Mouse (Mus musculus) limb, embryonic 10.5 days (tissue): ENCODE data around the gene Mapkapk2. TPM values are rescaled to one million over a fixed set of nuclear protein-coding genes. Genes with fewer than 3 reads are reported as not detected.
"Not testable (repeated sequence)": the region's sequence is repeated elsewhere in the genome, so short reads cannot be mapped to it uniquely, and the experiment has no call there.

Source experiments
- DNase-seq: peaks from one replicate; pipeline ENCODE4 v3.0.0-alpha.2; 2017; ENCODE audit warnings: low spot score
- H3K27ac ChIP-seq: fragments of 300-500 bp; sonication (generic); 2 replicates; pipeline ENCODE4 v1.5.1; 2016; ENCODE audit warnings: mild to moderate bottlenecking
- H3K27me3 ChIP-seq: fragments of 300-500 bp; sonication (generic); 2 replicates; pipeline ENCODE4 v1.6.1; 2016; ENCODE audit warnings: low read depth, mild to moderate bottlenecking; ENCODE audit not compliant: poor library complexity, severe bottlenecking
- H3K36me3 ChIP-seq: fragments of 300-500 bp; sonication (generic); 2 replicates; pipeline ENCODE4 v1.6.1; 2016; ENCODE audit warnings: mild to moderate bottlenecking, moderate library complexity
- H3K4me1 ChIP-seq: fragments of 300-500 bp; sonication (generic); 2 replicates; pipeline ENCODE4 v1.6.1; 2016
- H3K4me3 ChIP-seq: fragments of 300-500 bp; sonication (generic); 2 replicates; pipeline ENCODE4 v1.5.1; 2016; ENCODE audit warnings: mild to moderate bottlenecking, moderate library complexity
- H3K9me3 ChIP-seq: fragments of 300-500 bp; sonication (generic); replicated peaks from 2 replicates; pipeline ENCODE4 v1.6.1; 2016; ENCODE audit warnings: mild to moderate bottlenecking
- WGBS: fragments of 180-500 bp; shearing (Covaris S2); methylation state at CpG from one replicate; pipeline ENCODE4 v1.1.7; 2016; 5-methylcytosine and 5-hydroxymethylcytosine counted together
- polyA plus RNA-seq: library from polyadenylated mRNA; unstranded; fragments of >200 nt; fragmentation: Nextera tagmentation; extraction: Ambion mirVana; gene quantifications from 2 replicates; pipeline ENCODE4 v1.2.1, GENCODE M21; 2016

Gene Mapkapk2
- polyA plus RNA-seq, 1 experiment from 2014 or later, result 46.8 TPM

- WGBS, result 15% methylated on average over 3 of the region's 3 CpGs
- no peaks in the 10 kb centered on the region for H3K27me3 ChIP-seq
- no peaks in the 10 kb centered on the region for H3K9me3 ChIP-seq
- H3K4me1 ChIP-seq, result peaks cover 21% of the 10 kb centered on the region
- no peak overlapping the region for H3K4me3 ChIP-seq
- no peak overlapping the region for H3K27ac ChIP-seq
- DNase-seq, result no peak
- H3K36me3 ChIP-seq, result no peaks in the 10 kb centered on the region
Observed at GRCm38 (mm10) chr1:131031267-131031666, 66.4 kb downstream of the Mapkapk2 start.

DNA sequence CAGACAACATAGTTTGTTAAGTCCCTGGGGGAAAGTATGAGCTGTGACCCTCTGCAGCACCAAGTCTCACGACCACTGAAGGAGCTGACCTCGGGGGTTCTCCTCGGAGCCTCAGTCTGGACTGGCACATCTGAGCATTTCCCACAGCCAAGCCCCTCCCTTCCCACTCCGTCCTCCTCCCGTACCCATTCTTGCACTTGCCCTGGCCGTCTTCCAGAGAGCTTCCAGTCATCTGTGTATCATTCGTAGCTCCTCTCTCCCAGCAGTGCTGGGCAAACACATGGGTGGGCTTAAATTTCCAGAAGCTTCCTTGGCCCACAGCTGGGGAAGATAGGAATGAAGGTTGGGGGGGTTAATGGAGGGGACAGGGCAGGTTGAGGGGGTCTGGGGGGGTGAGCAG lies 67.4 kb downstream of the Mapkapk2 start:
- Histone ChIP-seq H3K27ac (no peak overlapping the region; the same call in 1 of the 2 replicates), H3K36me3 (no peaks in the 10 kb centered on the region), H3K4me3 (no peak overlapping the region), H3K4me1 (peaks cover 21% of the 10 kb centered on the region), H3K9me3 (no peaks in the 10 kb centered on the region), H3K27me3 (no peaks in the 10 kb centered on the region)
- DNase-seq, result no peak
- 63% methylated on average over 7 of the region's 7 CpGs for WGBS

GRCm38 (mm10) chr1:131029215-131029614 lies 68.4 kb downstream of the Mapkapk2 start:
- H3K36me3 ChIP-seq, result no peaks in the 10 kb centered on the region
- DNase-seq, result no peak
- H3K27me3 ChIP-seq, result no peaks in the 10 kb centered on the region
- H3K4me1 ChIP-seq, result peaks cover 21% of the 10 kb centered on the region
- no peak overlapping the region for H3K27ac ChIP-seq
- no peak overlapping the region for H3K4me3 ChIP-seq
- H3K9me3 ChIP-seq, result no peaks in the 10 kb centered on the region
- 88% methylated on average over 3 of the region's 3 CpGs for WGBS

DNA sequence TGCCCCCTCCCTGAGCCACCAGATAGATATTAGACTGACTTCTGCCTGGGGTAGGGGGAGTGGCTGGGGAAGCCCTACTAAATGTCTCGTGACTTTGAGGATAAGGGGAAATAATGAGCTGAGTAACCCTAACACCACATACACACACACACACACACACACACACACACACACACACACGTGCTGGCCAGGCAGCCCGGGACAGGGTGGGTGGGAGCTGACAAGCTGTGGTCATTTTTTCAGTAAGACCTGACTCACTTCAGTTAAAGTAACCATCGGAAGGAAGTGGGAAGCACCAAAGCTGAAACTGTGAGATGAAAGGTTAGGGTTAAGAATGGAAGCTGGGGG lies 71.8 kb downstream of the Mapkapk2 start:
- Histone ChIP-seq H3K9me3 (no peaks in the 10 kb centered on the region), H3K27me3 (peaks cover 11% of the 10 kb centered on the region), H3K4me3 (no peak overlapping the region), H3K27ac (no peak overlapping the region), H3K36me3 (no peaks in the 10 kb centered on the region), H3K4me1 (peaks cover 26% of the 10 kb centered on the region)
- DNase-seq, result no peak
- 76% methylated on average over 4 of the region's 4 CpGs for WGBS

DNA sequence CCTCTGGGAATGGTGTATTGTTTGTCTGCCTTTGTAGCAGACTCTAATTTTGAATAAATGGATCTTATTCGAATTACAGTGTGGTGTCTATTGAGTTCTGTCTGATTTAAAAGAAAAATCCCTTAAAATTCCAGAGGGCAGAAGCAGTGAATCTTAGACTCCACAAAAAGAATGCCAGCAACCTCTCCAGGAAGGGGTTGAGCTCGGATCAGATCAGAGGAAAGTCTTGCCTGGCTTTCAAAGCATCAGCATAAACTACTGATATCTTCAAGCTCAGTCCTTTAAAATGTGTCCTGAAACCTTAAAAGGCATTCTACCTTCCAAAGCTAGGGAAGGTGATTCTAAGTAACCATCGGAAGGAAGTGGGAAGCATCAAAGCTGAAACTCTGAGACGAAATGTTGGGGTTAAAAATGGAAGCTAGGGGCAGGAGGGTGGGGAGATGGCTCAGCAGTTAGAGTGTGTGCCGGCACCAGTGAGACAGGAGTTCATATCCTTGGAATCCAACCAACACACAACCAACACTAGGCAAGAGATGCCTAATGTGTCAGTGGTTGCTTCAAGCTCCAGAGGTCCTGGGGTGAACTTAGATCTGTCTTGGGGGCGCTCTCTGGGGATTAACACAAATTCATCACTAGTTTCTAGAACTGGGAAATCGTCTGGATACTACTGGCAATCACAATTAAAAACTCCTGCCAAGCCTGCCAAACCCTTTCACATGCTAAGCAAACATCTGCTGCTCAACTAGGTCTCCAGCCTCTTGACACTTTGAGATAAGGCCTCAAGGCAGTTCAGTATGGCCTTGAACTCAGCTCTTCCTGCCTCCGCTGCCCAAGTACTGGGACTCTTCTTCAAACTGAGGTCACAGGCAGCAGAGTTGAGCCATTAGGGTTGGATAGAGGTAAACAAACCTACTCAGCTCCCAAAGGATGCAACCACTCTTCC lies 72.5 kb downstream of the Mapkapk2 start:
- WGBS, result 85% methylated on average over 8 of the region's 8 CpGs
- Histone ChIP-seq H3K27ac (no peak overlapping the region), H3K4me3 (no peak overlapping the region), H3K4me1 (peaks cover 22% of the 10 kb centered on the region), H3K36me3 (no peaks in the 10 kb centered on the region), H3K27me3 (peaks cover 15% of the 10 kb centered on the region), H3K9me3 (no peaks in the 10 kb centered on the region)
- DNase-seq, result no peak

DNA sequence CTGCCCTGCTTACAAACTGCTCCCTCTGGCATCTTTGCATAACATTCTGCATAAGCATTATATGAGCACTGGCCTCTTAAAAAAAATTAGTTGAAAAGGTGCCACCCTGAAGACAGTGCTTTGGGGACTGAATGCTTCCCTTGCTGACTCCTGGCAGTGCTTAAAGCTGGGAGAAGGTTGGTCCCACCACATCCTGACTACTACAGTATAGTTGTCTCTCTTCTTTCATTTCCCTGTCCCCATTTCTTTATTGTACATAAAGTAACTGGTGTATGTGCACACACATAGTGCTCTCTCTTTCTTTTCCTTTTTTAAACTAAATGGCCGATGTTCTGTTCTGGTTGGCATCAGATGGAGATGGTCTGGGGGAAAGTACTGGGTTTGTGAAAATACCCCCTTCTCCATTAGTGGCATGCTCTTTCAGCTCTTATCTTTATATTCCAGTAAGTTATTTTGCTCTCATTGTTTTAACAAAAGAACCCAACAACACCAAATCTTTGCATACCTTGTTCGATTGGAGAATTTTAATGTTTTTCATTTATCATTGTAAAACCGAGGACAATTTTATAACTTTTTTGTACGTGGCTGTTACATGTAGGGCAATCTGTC lies 74.3 kb downstream of the Mapkapk2 start:
- WGBS, result 87% methylated on average over 4 of the region's 4 CpGs
- not testable (repeated sequence) for H3K9me3 ChIP-seq, H3K36me3 ChIP-seq

GRCm38 (mm10) chr1:131022591-131023249 lies 74.9 kb downstream of the Mapkapk2 start:
- Histone ChIP-seq H3K4me3 (no peak overlapping the region), H3K27ac (no peak overlapping the region), H3K4me1 (peaks cover 19% of the 10 kb centered on the region), H3K9me3 (no peaks in the 10 kb centered on the region), H3K36me3 (no peaks in the 10 kb centered on the region), H3K27me3 (peaks cover 20% of the 10 kb centered on the region)
- WGBS, result 44% methylated on average over 5 of the region's 5 CpGs
- DNase-seq, result no peak

More for the DNA sequence above, 74.3 kb downstream of the Mapkapk2 start:
- not testable (repeated sequence) for H3K4me3 ChIP-seq, DNase-seq, H3K27ac ChIP-seq
- H3K27me3 ChIP-seq, result peaks cover 20% of the 10 kb centered on the region
- peaks cover 19% of the 10 kb centered on the region for H3K4me1 ChIP-seq

GRCm38 (mm10) chr1:131021900-131022590 lies 75.6 kb downstream of the Mapkapk2 start:
- no peak for DNase-seq
- Histone ChIP-seq H3K36me3 (no peaks in the 10 kb centered on the region), H3K4me1 (peaks cover 19% of the 10 kb centered on the region), H3K27me3 (peaks cover 20% of the 10 kb centered on the region), H3K9me3 (no peaks in the 10 kb centered on the region), H3K4me3 (no peak overlapping the region), H3K27ac (no peak overlapping the region)
- 82% methylated on average over 11 of the region's 11 CpGs for WGBS

GRCm38 (mm10) chr1:131021438-131021837 lies 76.2 kb downstream of the Mapkapk2 start:
- WGBS, result 67% methylated on average over 9 of the region's 9 CpGs

DNA sequence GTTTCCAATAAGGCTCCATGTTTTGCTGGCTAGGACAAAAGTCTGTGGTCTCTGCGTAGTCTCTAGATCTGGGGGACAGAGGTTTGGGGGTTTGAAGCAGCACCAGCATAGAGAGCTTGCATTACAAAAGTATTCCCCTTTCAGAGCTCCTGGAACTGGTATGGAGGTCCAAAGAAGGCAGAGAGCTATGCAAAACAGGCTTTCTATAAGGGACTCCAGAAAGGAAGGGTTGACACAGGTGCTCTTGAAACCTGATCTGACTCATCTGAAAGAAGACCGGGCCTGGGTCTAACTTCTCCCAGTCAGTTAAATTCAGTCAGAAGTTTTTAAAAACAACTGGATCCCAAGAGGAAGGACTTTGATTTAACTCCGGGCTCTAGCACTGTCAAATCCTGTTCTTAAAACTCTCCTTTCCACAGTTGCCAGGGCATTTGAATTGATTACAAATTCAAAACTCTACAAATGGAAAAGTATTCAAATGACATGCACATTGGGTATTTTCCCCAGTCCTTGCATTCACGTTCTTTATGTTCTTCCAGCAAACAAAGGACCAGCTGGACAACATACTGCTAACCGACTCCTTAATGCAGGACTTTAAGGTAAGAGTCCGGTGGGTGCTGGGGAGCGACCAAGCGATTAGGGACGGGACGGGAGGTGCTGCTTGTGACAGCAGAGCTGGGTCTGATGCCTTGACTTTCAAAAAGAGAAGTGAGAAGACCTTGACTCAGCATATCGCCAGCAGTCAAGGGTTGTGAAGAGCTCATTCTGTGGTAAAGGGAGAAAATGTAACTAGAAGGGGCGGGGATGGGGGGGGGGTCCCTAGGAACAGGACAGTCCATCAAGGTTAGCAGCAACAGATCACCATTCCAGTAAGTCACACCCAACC lies 77.0 kb downstream of the Mapkapk2 start:
- Histone ChIP-seq H3K4me1 (peaks cover 19% of the 10 kb centered on the region), H3K36me3 (no peaks in the 10 kb centered on the region), H3K27ac (no peak overlapping the region), H3K9me3 (no peaks in the 10 kb centered on the region), H3K4me3 (no peak overlapping the region), H3K27me3 (peaks cover 20% of the 10 kb centered on the region)
- 57% methylated on average over 12 of the region's 12 CpGs for WGBS
- DNase-seq, result no peak

More at GRCm38 (mm10) chr1:131021438-131021837, 76.2 kb downstream of the Mapkapk2 start:
- Histone ChIP-seq H3K27me3 (peaks cover 20% of the 10 kb centered on the region), H3K27ac (no peak overlapping the region), H3K4me3 (no peak overlapping the region), H3K9me3 (no peaks in the 10 kb centered on the region), H3K4me1 (peaks cover 19% of the 10 kb centered on the region), H3K36me3 (no peaks in the 10 kb centered on the region)
- DNase-seq, result no peak

DNA sequence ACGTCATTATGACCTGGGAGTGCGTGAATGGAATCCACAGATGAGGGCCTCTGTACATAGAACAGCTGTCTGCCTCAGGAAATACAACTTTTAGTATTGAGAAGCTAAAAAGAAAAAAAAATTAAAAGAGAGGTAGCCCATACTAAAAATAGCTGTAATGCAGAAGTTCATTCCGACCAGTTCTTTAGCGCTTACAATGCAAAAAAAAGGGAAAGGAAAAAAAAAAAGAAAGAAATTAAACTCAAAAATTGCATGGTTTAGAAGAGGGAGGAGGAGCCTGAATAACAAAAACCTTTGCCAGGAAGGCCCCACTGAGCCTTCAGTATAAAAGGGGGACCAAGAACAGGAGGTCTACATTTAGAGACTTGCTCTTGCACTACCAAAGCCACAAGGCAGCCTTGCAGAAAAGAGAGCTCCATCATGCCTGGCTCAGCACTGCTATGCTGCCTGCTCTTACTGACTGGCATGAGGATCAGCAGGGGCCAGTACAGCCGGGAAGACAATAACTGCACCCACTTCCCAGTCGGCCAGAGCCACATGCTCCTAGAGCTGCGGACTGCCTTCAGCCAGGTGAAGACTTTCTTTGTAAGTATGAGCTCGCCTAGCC lies 78.0 kb downstream of the Mapkapk2 start, which contains the start of gene Il10:
Gene Il10, plus strand, starts transcription at position 354 of the 607 bp plus-strand sequence.
- Histone ChIP-seq H3K4me1 (peaks cover 19% of the 10 kb centered on the region), H3K9me3 (no peaks in the 10 kb centered on the region), H3K27me3 (peaks cover 20% of the 10 kb centered on the region), H3K4me3 (no peak within 1 kb of the TSS), H3K36me3 (no peaks in the 10 kb centered on the region), H3K27ac (no peak within 1 kb of the TSS)
- DNase-seq, result no peak
- WGBS, result 83% methylated on average over 8 of the region's 8 CpGs
